Mouse (Mus musculus) liver, embryonic 16.5 days (tissue): ENCODE measurements around the gene Eddm3b. TPM values are rescaled to one million over a fixed set of nuclear protein-coding genes. Genes with fewer than 3 reads are reported as not detected.

Experiments
- ATAC-seq: fragments of 200-750 bp; cut with Nextera tagmentation; 2 replicates; pipeline ENCODE4 v1.8.0; 2017; ENCODE audit warnings: low read depth, mild to moderate bottlenecking, moderate number of reproducible peaks, moderate library complexity
- H3K27ac ChIP-seq: fragments of 300-500 bp; sonication (generic); 2 replicates; pipeline ENCODE4 v1.5.1; 2014; ENCODE audit warnings: mild to moderate bottlenecking, low read length
- H3K27me3 ChIP-seq: fragments of 300-500 bp; sonication (generic); 2 replicates; pipeline ENCODE4 v1.6.1; 2014; ENCODE audit warnings: low read depth, low read length, mixed read lengths; ENCODE audit not compliant: control insufficient read depth, insufficient read depth
- H3K36me3 ChIP-seq: fragments of 300-500 bp; sonication (generic); 2 replicates; pipeline ENCODE4 v1.6.1; 2014; ENCODE audit warnings: mild to moderate bottlenecking; ENCODE audit not compliant: control insufficient read depth, insufficient read depth
- H3K4me1 ChIP-seq: fragments of 300-500 bp; sonication (generic); 2 replicates; pipeline ENCODE4 v1.6.1; 2014; ENCODE audit warnings: low read depth, low read length, mixed read lengths; ENCODE audit not compliant: control insufficient read depth
- H3K4me2 ChIP-seq: fragments of 300-500 bp; sonication (generic); 2 replicates; pipeline ENCODE4 v1.6.1; 2014; ENCODE audit warnings: low read depth, low read length, mixed read lengths
- H3K4me3 ChIP-seq: fragments of 300-500 bp; sonication (generic); 2 replicates; pipeline ENCODE4 v1.5.1; 2014; ENCODE audit warnings: low read depth, mild to moderate bottlenecking, low read length
- H3K9ac ChIP-seq: fragments of 300-500 bp; sonication (generic); 2 replicates; pipeline ENCODE4 v1.6.1; 2014; ENCODE audit warnings: low read depth, low read length
- H3K9me3 ChIP-seq: fragments of 300-500 bp; sonication (generic); replicated peaks from 2 replicates; pipeline ENCODE4 v1.6.1; 2016; ENCODE audit warnings: low read length; ENCODE audit not compliant: control insufficient read depth
- WGBS: fragments of 180-500 bp; shearing (Covaris S2); extraction: QIAGEN DNeasy Blood & Tissue Kit; methylation state at CpG from one replicate; pipeline ENCODE4 v1.1.7; 2014; ENCODE audit not compliant: insufficient replicate concordance; 5-methylcytosine and 5-hydroxymethylcytosine counted together
- polyA plus RNA-seq: library from polyadenylated mRNA; unstranded; fragments of >200 nt; fragmentation: Nextera tagmentation; extraction: Ambion mirVana; gene quantifications from 2 replicates; pipeline ENCODE4 v1.2.1, GENCODE M21; 2015

The Eddm3b gene
- polyA plus RNA-seq, 1 experiment from 2014 or later, result not detected

DNA sequence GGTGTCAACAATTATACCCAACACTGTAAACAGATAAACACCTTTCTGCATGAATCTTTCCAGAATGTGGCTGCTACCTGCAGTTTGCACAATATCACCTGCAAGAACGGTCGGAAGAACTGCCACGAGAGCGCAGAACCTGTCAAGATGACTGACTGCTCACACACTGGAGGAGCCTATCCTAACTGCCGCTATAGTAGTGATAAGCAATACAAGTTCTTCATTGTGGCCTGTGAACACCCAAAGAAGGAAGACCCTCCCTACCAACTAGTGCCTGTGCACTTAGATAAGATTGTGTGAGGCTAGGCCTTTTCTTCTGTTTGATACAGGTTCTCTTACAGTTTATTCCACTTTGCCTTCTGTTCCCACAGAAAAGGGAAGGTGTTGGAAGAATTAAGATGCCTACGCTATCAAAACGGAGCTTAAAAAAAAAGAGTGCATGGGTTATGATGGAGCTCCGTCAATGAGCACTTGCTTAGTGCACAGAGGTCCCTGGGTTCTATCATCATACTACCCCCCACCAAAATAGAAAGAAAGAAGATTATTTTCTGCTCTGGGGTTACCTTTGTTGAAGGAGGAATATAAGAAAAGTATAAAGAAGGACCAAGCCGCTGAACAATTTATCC is 16.2 kb downstream of the Eddm3b start:
- Histone ChIP-seq H3K4me3 (peak overlapping the region; percentile 51), H3K27ac (peak overlapping the region; percentile 95), H3K9me3 (no peaks in the 10 kb centered on the region), H3K27me3 (no peaks in the 10 kb centered on the region), H3K4me1 (peaks cover 59% of the 10 kb centered on the region), H3K4me2 (peak overlapping the region; percentile 71), H3K9ac (peak overlapping the region; percentile 50), H3K36me3 (no peaks in the 10 kb centered on the region)
- peak; percentile 83 for ATAC-seq
- 25% methylated on average over 9 of the region's 9 CpGs for WGBS

DNA sequence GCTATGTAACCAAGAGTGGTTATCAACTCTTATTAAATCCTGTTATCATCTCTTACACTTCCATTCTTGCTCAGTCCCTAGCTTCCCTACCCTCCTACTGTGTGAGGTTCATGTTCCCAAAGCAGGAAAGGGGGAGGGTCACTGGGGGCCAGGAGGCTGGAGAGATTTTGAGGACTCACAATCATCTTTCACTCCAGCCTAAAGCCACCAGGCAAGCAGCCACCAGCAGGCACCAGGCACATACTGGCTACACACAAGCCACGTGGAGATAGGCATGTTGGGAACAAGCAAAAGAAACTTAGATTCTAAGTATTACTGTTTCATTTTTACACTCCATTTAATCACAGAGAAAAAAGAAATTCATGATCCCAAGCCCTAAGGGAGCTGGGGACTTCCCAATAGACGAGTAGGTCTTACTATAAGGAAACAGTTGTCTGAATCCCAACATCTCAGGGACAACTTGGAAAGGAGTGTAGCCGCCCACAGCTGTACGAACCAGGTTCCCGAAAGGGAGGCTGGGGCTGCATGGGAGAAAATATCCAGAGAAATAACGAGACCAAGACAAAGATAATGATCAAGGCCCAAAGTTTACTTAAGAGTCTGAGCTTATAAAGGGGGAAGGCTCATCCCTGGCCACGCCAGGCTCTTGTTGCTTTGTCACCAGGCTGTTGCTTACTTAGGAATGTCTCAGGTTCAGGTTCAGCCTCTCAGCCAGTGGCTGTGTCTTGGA is 17.0 kb downstream of the Eddm3b start:
- ATAC-seq, result no peak
- peak overlapping the region; percentile 6; the same call in 1 of the 2 replicates for H3K9ac ChIP-seq
- H3K36me3 ChIP-seq, result no peaks in the 10 kb centered on the region
- H3K27me3 ChIP-seq, result no peaks in the 10 kb centered on the region
- H3K27ac ChIP-seq, result peak overlapping the region; percentile 95
- H3K4me2 ChIP-seq, result 0 out of 2 replicates have a peak overlapping the region, but pooled peaks have one; percentile 71
- WGBS, result 48% methylated on average over 7 of the region's 7 CpGs
- H3K9me3 ChIP-seq, result no peaks in the 10 kb centered on the region
- no peak overlapping the region for H3K4me3 ChIP-seq
- H3K4me1 ChIP-seq, result peaks cover 59% of the 10 kb centered on the region

DNA sequence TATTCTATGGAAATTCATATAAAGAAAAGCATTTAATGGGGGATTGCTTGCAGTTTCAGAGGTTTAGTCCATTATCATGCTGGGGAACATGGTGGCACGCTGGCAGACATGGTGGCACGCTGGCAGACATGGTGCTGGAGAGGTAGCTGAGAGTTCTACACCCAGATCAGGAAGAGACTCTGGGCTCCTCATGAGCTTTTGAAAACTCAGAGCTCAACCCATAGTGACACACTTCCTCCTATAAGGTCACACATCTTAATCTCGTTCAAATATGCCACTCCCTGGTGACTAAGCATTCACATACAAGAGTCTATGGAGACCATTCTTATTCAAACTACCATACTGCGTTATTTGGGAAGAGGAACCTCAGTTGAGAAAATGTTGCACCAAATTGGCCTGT is 18.1 kb downstream of the Eddm3b start:
- Histone ChIP-seq H3K27ac (peak overlapping the region; percentile 95), H3K4me1 (peaks cover 49% of the 10 kb centered on the region), H3K4me3 (no peak overlapping the region), H3K27me3 (no peaks in the 10 kb centered on the region), H3K36me3 (no peaks in the 10 kb centered on the region), H3K4me2 (peak overlapping the region; percentile 22; the same call in 1 of the 2 replicates), H3K9me3 (no peaks in the 10 kb centered on the region), H3K9ac (0 out of 2 replicates have a peak overlapping the region, but pooled peaks have one; percentile 3)
- peak; percentile 47 for ATAC-seq
- WGBS, result 52% methylated on average over 4 of the region's 4 CpGs

DNA sequence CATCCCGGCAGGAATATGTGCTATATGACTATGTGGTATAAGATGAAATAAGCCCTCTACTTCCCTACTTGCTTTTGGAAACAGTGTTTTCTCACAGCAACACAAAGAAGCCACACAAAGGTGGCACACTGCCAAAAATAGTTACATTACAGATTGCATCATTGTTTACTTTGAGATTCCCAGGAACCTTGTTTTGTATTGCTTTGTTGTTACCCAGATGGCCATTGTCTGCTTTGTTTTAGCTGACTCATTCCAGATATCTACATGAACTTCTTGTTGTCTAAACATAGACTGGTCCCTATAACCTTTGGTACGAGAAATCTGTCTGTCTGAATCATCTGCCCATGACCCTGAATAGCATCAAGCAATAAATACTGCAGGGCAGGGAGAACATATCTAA is 26.1 kb downstream of the Eddm3b start:
- no peak overlapping the region for H3K27ac ChIP-seq

DNA sequence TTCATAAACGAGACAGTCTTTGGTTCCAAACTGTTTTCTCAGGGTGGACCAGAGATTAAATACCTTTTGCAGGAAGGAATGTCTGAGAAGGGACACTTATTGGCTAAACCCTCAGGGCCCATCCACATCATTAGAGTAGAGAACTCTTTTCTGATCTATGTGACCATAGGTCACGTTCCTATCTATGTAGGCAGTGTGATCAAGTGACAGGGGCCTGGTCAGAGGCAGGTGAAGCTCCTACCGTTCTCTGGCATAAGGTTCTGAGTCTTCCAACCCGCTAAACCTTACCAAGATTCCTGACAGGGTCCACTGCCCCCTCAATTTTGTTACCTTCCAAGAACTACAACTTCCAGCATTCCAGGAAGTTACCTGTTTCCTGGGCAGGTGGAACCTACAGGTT is 27.9 kb downstream of the Eddm3b start:
- WGBS, result 58% methylated on average over 4 of the region's 4 CpGs
- Histone ChIP-seq H3K27ac (peak overlapping the region; percentile 91), H3K9ac (no peak overlapping the region), H3K27me3 (no peaks in the 10 kb centered on the region), H3K4me1 (peaks cover 55% of the 10 kb centered on the region), H3K4me3 (no peak overlapping the region), H3K4me2 (peak overlapping the region; percentile 10; the same call in 1 of the 2 replicates), H3K9me3 (no peaks in the 10 kb centered on the region), H3K36me3 (no peaks in the 10 kb centered on the region)
- peak; percentile 33; the same call in 1 of the 2 replicates for ATAC-seq

More for the DNA sequence above, 26.1 kb downstream of the Eddm3b start:
- no peak for ATAC-seq
- Histone ChIP-seq H3K4me1 (peaks cover 38% of the 10 kb centered on the region), H3K4me3 (no peak overlapping the region), H3K4me2 (no peak overlapping the region), H3K36me3 (no peaks in the 10 kb centered on the region), H3K9ac (no peak overlapping the region), H3K27me3 (no peaks in the 10 kb centered on the region), H3K9me3 (no peaks in the 10 kb centered on the region)
- 71% methylated on average over 2 of the region's 2 CpGs for WGBS

DNA sequence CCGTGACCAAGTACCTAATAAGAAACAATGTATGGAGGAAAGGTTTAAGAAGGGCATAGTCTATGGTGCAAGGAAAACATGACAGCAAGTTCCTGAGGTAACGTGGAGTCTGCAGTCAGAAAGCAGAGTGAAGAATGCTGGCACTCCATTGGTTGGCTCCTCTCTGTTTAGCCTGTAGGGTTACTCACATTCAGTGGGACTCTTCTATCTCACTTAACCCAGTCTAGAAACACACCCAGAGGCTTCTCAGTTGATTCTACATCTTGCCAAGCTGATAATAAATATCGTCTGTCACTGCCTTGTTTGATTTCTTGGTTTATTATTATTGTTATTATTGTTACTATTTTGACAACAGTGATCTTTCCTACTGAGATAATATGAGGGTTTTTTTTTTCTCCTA is 28.3 kb downstream of the Eddm3b start:
- Histone ChIP-seq H3K36me3 (no peaks in the 10 kb centered on the region), H3K4me2 (peak overlapping the region; percentile 10; the same call in 1 of the 2 replicates), H3K9ac (no peak overlapping the region), H3K4me1 (peaks cover 57% of the 10 kb centered on the region), H3K9me3 (no peaks in the 10 kb centered on the region), H3K4me3 (no peak overlapping the region), H3K27ac (peak overlapping the region; percentile 91), H3K27me3 (no peaks in the 10 kb centered on the region)
- 30% methylated on average over 3 of the region's 3 CpGs for whole genome bisulfite sequencing
- peak; percentile 87 for ATAC-seq

DNA sequence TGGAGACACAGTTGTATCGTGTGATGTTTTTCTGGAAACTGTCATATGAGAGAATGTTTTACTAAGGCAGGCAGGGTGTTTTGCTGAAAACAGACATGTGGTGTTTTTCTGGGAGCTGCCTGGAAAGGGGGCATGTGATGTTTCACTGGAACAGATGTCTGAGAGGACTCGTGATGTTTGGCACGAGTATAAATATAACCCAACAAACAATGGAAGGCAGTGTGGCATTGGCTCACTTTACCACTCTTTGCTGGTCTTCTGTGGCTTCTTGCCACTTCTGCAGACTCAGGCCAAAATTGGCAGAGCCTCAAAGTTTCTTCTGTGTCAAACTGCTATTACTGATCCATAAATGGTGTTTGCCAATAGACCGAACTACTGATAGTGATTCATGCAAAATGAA is 29.1 kb downstream of the Eddm3b start:
- no peak for ATAC-seq
- Histone ChIP-seq H3K4me2 (peak overlapping the region; percentile 58), H3K4me3 (no peak overlapping the region), H3K9me3 (no peaks in the 10 kb centered on the region), H3K27me3 (no peaks in the 10 kb centered on the region), H3K9ac (peak overlapping the region; percentile 49), H3K4me1 (peaks cover 64% of the 10 kb centered on the region), H3K36me3 (no peaks in the 10 kb centered on the region), H3K27ac (peak overlapping the region; percentile 93)
- 54% methylated on average over 4 of the region's 4 CpGs for WGBS

DNA sequence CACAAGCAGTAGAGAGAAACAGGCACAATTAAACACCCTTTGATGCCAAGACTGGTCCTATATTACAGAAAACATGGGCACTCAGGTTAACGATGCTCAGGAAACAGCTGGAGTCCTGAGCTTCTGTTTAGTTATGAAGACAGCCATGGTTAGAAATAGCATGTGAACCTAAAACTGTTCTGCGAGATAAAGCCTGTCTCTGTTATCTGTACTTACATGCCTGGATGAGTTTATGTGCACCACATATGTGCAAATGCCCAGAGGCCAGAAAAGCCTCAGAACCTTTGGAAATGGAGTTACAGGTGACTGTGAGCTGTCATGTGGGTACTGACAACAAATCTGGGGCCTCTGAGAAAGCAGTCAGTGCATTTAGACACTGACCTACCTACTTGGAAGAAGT is 29.7 kb downstream of the Eddm3b start:
- H3K27ac ChIP-seq, result peak overlapping the region; percentile 93

DNA sequence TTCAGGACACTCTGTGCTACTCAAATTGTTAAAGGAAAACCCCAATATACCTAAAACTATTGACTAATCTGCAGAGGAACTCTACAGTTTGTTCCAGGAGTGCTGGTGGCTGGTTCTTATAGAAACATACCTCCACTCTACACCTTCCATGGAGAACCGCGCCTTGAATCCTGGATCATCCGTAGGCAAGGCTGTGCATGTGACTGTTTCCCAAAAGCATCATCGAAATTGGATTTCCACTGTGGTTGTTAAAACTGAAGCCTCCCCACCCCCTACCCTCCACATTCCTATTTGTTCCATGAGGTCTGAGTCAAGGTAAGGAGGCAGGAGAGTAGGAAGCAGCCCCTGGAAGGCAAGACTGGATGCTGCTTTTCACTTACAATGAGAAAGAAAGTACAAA is 30.2 kb downstream of the Eddm3b start:
- peak overlapping the region; percentile 93 for H3K27ac ChIP-seq
- H3K36me3 ChIP-seq, result no peaks in the 10 kb centered on the region
- 90% methylated on average over 4 of the region's 4 CpGs for WGBS
- H3K9me3 ChIP-seq, result no peaks in the 10 kb centered on the region
- H3K4me1 ChIP-seq, result peaks cover 76% of the 10 kb centered on the region
- H3K4me3 ChIP-seq, result no peak overlapping the region
- no peak overlapping the region for H3K4me2 ChIP-seq
- ATAC-seq, result no peak
- H3K9ac ChIP-seq, result no peak overlapping the region; the same call in 1 of the 2 replicates
- no peaks in the 10 kb centered on the region for H3K27me3 ChIP-seq

More for the DNA sequence above, 29.7 kb downstream of the Eddm3b start:
- Histone ChIP-seq H3K9ac (peak overlapping the region; percentile 49), H3K4me1 (peaks cover 71% of the 10 kb centered on the region), H3K27me3 (no peaks in the 10 kb centered on the region), H3K4me3 (no peak overlapping the region; the same call in 1 of the 2 replicates), H3K4me2 (peak overlapping the region; percentile 58), H3K36me3 (no peaks in the 10 kb centered on the region), H3K9me3 (no peaks in the 10 kb centered on the region)
- 15% methylated on average over 2 of the region's 2 CpGs for WGBS
- peak; percentile 84 for ATAC-seq
